Mouse (Mus musculus) midbrain, postnatal 0 days (tissue): Measurements from ENCODE around the gene Ift46. TPM values are rescaled to one million over a fixed set of nuclear protein-coding genes. Genes with fewer than 3 reads are reported as not detected.

Experiments used
- ATAC-seq: fragments of 200-750 bp; cut with Nextera tagmentation; 2 replicates; pipeline ENCODE4 v1.8.0; 2017; ENCODE audit warnings: moderate number of reproducible peaks, mild to moderate bottlenecking, moderate TSS enrichment, moderate library complexity; ENCODE audit not compliant: low FRiP score
- DNase-seq: peaks from one replicate; pipeline ENCODE4 v3.0.0-alpha.2; 2015; ENCODE audit warnings: low spot score
- H3K27ac ChIP-seq: fragments of 300-500 bp; sonication (generic); 2 replicates; pipeline ENCODE4 v1.5.1; 2014; ENCODE audit warnings: low read depth, mild to moderate bottlenecking, low read length, mixed read lengths
- H3K27me3 ChIP-seq: fragments of 300-500 bp; sonication (generic); 2 replicates; pipeline ENCODE4 v1.6.1; 2014; ENCODE audit warnings: low read length, control low read depth, mixed read lengths; ENCODE audit not compliant: insufficient read depth
- H3K36me3 ChIP-seq: fragments of 300-500 bp; sonication (generic); 2 replicates; pipeline ENCODE4 v1.6.1; 2014; ENCODE audit warnings: low read length, control low read depth, mixed read lengths; ENCODE audit not compliant: insufficient read depth
- H3K4me1 ChIP-seq: fragments of 300-500 bp; sonication (generic); 2 replicates; pipeline ENCODE4 v1.6.1; 2014; ENCODE audit warnings: mild to moderate bottlenecking, control low read depth, antibody characterized with exemption, low read length, mixed read lengths; ENCODE audit not compliant: insufficient read depth
- H3K4me2 ChIP-seq: fragments of 300-500 bp; sonication (generic); 2 replicates; pipeline ENCODE4 v1.6.1; 2014; ENCODE audit warnings: low read depth, mild to moderate bottlenecking, low read length, mixed read lengths; ENCODE audit not compliant: poor library complexity, severe bottlenecking
- H3K4me3 ChIP-seq: fragments of 300-500 bp; sonication (generic); 2 replicates; pipeline ENCODE4 v1.5.1; 2014; ENCODE audit warnings: low read depth, mild to moderate bottlenecking, low read length, moderate library complexity
- H3K9ac ChIP-seq: fragments of 300-500 bp; sonication (generic); replicated peaks from 2 replicates; pipeline ENCODE4 v1.6.1; 2014; ENCODE audit warnings: mild to moderate bottlenecking, low read length, moderate library complexity, mixed read lengths; ENCODE audit not compliant: poor library complexity, severe bottlenecking
- H3K9me3 ChIP-seq: fragments of 300-500 bp; sonication (generic); 2 replicates; pipeline ENCODE4 v1.6.1; 2016; ENCODE audit warnings: low read length, control low read depth
- CTCF ChIP-seq: IDR thresholded peaks from 2 replicates; pipeline ENCODE4 v1.5.1; 2016; ENCODE audit warnings: antibody characterized with exemption, mild to moderate bottlenecking
- WGBS: fragments of 180-500 bp; shearing (Covaris S2); extraction: QIAGEN DNeasy Blood & Tissue Kit; methylation state at CpG from one replicate; pipeline ENCODE4 v1.1.7; 2014; 5-methylcytosine and 5-hydroxymethylcytosine counted together
- polyA plus RNA-seq: library from polyadenylated mRNA; unstranded; fragments of >200 nt; fragmentation: Nextera tagmentation; extraction: Ambion mirVana; gene quantifications from 2 replicates; pipeline ENCODE4 v1.2.1, GENCODE M21; 2015
- total RNA-seq: library from RNA; depleted of rRNA; stranded (reverse); fragments of >200 nt; gene quantifications from 2 replicates; pipeline ENCODE4 v1.2.3, GENCODE M21; 2014

The Ift46 gene
- total and polyA plus RNA-seq, 2 experiments from 2014 or later = 72.1 to 170 TPM

DNA sequence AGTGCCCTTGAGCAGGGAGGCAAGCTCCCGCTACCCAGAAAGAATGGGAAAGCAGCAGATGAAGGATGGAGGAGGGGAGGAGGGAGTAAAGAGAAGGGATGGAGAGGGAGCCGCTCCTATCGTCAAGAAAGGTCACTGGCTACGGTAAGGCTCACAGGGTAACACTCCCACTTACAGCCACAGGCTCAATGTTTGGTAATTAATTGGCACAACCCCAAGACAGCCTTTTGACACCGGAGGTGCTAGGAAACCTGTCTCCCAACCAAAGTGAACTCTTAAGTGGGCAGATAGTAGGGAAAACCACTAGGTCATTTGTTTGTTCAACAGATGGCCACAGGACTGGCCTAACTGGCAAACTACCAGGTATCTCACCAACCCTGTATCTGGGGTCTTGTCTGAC lies 39.4 kb downstream of the Ift46 start:
- Histone ChIP-seq H3K27me3 (no peaks in the 10 kb centered on the region), H3K4me1 (no peaks in the 10 kb centered on the region), H3K27ac (no peak overlapping the region), H3K4me2 (no peak overlapping the region), H3K4me3 (no peak overlapping the region), H3K9ac (no peak overlapping the region), H3K36me3 (peaks cover 74% of the 10 kb centered on the region), H3K9me3 (no peaks in the 10 kb centered on the region)
- no peak for ATAC-seq
- DNase-seq = no peak
- WGBS = 80% methylated on average over 5 of the region's 5 CpGs
- no peak for TF ChIP-seq CTCF

DNA sequence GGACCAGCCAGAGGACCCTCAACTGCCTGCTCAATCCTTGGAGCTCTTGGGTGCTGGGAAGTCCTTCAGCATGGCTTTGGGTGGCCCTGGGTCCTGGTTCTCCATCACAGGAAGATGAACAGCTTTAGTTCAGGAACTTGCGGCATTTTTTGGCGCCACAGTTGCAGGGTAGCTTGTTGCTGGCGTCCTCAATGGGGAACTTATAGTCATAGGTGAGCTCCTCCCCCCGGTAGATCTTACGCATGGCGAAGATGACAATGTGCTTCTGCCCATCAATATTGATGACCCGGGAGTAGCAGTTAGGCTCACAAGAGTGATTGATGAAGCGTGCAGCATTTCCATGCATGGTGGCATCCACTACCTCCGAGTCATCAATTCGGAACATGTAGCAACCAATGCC lies 40.1 kb downstream of the Ift46 start:
- DNase-seq (no peak), ATAC-seq (no peak)
- TF ChIP-seq CTCF = no peak
- no peaks in the 10 kb centered on the region for H3K4me1 ChIP-seq
- H3K27me3 ChIP-seq = no peaks in the 10 kb centered on the region
- H3K9me3 ChIP-seq = no peaks in the 10 kb centered on the region
- no peak overlapping the region for H3K27ac ChIP-seq
- no peak overlapping the region for H3K9ac ChIP-seq
- H3K36me3 ChIP-seq = peaks cover 77% of the 10 kb centered on the region
- H3K4me3 ChIP-seq = no peak overlapping the region
- 96% methylated on average over 10 of the region's 10 CpGs for WGBS
- no peak overlapping the region for H3K4me2 ChIP-seq

DNA sequence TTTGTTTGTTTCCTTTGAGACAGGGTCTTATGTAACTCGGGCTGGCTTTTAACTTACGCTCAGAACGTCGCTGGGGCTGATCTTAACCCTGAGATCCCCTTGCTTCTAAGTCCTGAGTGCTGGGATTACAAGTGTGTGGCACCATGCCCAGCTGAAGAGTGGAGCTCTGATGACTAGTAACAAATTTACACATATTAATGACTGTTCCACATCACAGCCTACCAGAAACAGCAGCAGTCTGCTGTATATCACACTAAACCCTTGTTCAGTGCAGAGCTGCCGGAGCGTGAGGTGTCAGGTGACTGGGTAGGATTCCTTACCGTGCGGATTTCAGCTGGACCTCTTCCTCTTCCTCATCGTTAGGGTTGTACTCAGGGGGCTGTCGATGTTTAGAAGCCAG lies 42.6 kb downstream of the Ift46 start:
- Histone ChIP-seq H3K4me1 (no peaks in the 10 kb centered on the region), H3K27ac (no peak overlapping the region), H3K27me3 (no peaks in the 10 kb centered on the region), H3K4me3 (no peak overlapping the region), H3K9me3 (no peaks in the 10 kb centered on the region), H3K4me2 (no peak overlapping the region), H3K36me3 (peaks cover 90% of the 10 kb centered on the region), H3K9ac (no peak overlapping the region)
- 91% methylated on average over 10 of the region's 10 CpGs for WGBS
- no peak for TF ChIP-seq CTCF
- no peak for ATAC-seq
- DNase-seq = no peak

DNA sequence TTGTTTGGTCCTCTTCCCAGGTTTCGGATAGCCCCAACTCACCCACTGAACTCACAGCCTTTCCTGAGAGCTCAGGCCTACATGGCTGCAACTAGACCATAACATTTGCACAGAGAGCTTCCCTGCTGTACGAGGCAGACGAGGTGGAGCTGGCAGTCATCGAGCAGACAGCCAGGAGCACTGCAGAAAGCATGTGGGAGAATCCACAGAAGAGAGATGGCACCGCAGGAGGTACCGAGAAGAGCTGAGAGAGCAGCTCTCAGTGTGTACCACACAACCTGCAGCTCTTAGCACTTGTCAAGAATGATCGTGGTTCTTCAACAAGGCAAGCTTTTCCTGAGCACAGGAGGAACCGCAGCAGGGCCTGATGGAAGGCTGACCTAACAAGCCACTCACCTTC lies 46.5 kb downstream of the Ift46 start:
- H3K27ac ChIP-seq = no peak overlapping the region
- WGBS = 95% methylated on average over 8 of the region's 8 CpGs
- no peak for TF ChIP-seq CTCF

DNA sequence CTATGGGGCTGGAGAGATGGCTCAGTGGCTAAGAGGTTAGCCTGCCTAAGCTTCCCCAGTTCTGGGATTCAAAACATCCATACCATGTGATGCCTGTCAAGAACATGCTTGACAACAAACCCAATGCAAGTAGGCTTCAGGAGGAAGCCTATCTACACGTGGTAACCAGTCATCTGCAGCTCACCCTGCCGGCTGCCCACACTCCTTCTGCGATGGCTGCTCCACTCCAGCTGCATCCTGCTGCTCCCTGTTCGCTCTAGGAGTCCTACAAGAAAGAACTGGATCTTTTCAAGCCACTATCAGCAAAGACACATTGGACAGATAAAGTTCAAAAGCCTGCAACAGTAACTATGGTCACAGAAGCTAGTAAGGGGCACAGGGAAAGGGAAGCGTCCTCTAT lies 49.8 kb downstream of the Ift46 start:
- ATAC-seq (no peak), DNase-seq (no peak)
- Histone ChIP-seq H3K4me2 (no peak overlapping the region), H3K27me3 (no peaks in the 10 kb centered on the region), H3K27ac (no peak overlapping the region), H3K9me3 (no peaks in the 10 kb centered on the region), H3K4me3 (no peak overlapping the region), H3K36me3 (peaks cover 98% of the 10 kb centered on the region), H3K4me1 (no peaks in the 10 kb centered on the region), H3K9ac (no peak overlapping the region)
- no peak for TF ChIP-seq CTCF
- WGBS = 92% methylated on average over 5 of the region's 5 CpGs

More for the DNA sequence above, 46.5 kb downstream of the Ift46 start:
- Histone ChIP-seq H3K4me2 (no peak overlapping the region), H3K27me3 (no peaks in the 10 kb centered on the region), H3K4me3 (no peak overlapping the region), H3K9me3 (no peaks in the 10 kb centered on the region), H3K36me3 (peaks cover 95% of the 10 kb centered on the region), H3K4me1 (no peaks in the 10 kb centered on the region), H3K9ac (no peak overlapping the region)
- no peak for DNase-seq
- ATAC-seq = no peak

DNA sequence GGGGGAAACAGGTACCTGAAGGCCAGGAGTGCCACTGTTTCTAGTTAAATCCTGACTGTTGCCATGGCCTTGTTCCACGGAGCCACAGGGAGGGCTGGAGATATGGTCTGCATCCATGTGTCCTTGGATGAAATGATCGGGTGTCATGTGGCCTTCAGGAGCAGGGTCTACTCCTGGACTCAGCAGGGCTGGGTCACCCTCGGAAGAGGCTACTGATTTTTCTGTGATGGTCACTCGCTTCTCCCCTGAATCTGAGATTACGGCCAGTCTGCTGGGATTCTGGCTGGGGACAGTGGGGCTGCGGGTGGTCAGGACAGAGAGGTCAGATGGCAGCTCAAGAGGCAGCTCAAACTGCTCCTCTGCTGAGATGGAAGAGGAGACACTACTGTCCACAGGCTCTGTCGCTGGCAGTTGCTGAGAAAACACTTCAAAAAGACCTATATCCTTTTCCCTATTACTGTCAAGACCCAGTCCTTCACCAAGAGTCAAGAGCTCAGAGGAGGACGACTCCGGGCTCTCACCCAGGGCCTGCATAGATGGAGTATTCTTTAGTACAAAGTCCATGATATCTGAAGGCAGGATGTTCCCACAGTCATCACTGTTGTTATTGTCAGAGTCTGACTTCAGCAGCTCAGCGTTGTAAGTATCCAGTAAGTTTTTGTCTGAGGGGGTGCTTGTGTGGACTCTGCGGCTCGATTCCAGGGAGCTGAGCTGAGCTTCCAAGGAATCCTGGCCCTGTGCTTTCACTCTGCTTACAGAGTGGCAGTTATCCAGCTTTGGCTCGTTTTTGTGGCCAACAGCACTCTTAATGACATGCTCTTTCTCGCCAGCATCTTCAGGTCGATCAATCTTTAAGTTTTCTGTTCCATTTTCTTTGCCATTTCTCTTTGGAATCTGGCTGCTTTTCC lies 52.5 kb downstream of the Ift46 start:
- Histone ChIP-seq H3K4me2 (no peak overlapping the region), H3K27ac (no peak overlapping the region; the same call in 1 of the 2 replicates), H3K4me1 (no peaks in the 10 kb centered on the region), H3K27me3 (no peaks in the 10 kb centered on the region), H3K9ac (no peak overlapping the region), H3K9me3 (no peaks in the 10 kb centered on the region), H3K36me3 (peaks cover 97% of the 10 kb centered on the region), H3K4me3 (no peak overlapping the region)
- WGBS = 88% methylated on average over 15 of the region's 15 CpGs
- no peak for TF ChIP-seq CTCF
- ATAC-seq = no peak
- DNase-seq = peak; percentile 70
